Mouse (Mus musculus): ENCODE results near the gene Metrn.
A peak's percentile ranks its signal among the peaks of the same experiment; 100 is the strongest.

Metrn gene

DNA sequence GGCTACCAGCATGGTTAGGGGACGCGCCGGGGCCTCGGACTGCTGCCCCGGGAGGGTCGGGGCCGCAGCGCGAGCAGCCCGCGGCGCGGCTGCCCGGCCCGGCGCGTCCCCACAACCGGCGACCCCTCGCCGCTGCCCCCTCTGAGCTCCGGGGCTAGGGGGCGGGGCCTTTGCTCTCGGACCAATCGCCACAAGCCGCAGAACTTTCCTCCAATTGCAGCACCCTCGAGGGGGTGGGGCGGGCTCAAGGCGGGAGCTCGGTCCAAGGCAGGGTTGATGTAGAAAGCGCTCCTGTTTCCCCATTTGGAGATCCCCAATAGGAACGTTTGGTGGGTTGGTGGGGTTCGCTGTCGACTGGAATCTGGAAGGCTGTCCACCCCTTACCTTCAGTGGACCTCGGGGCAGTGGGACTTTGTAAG lies at the start of gene Metrn:
TSS of gene Metrn (minus strand) at position 186 of the 419 bp plus-strand sequence.
- peak; percentile 77 for DNase-seq

DNA sequence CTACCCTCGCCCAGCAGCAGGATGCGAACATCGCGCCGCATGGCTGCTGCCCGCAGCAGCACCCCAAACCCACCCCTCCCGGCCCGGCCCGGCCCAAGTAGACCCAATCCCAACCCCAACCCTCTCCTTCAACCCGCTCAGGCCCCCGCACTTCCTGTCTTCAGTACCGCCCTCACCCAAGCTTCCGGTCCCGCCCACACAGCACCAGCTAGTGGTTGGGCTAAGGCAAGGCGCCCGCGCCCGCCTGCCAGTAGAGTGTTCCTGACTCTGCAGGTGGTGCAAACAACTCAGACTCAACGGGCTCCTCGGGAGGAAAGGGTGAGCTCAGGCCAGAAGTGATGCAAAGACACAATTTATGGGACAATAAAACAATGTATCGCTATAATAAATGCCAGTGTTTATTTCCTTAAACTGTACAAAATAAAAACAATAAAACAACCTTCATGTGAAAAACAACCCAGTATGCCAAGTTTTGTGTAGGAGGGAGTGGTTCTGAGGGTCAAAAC lies 47.5 kb upstream of the Metrn start, which contains the start of gene Rhot2:
TSS of gene Rhot2 (minus strand) at position 456 of the 506 bp plus-strand sequence.
- DNase-seq: peak; percentile 94

DNA sequence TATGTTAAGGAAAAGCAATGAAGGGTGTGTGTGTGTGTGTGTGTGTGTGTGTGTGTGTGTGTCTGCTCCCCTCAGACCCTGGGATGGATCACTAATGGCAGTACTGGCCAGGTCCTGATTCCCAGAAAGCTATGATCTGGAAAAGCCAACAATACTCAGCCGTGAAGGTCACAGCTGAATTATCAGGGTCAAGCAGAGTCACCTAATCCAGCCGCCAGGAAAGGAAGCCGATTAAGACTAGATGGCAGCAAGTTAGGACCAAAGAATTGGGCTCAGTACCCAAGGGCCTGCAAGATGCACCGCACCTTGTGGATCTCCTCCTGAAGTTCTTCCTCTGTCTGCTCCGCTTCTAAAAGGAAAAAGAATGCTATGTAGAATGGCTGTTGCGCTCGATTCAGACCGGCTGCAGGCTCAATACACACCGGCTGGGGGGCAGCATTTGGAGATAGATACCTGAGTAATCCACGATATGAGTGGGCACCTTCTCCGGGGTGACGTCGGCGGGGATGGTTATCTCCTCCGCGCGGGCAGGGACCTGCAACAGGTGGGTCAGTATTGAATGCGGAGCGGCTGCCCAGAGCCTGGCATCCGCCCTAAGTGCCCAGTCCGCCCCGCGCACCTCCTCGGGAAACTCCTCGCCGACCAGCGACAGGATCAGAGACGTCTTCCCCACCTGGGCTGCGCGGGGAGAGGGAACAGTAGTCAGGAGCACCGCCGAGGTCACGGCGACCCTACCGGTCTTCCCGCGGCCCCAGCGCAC lies 46.9 kb upstream of the Metrn start:
- DNase-seq: no peak

DNA sequence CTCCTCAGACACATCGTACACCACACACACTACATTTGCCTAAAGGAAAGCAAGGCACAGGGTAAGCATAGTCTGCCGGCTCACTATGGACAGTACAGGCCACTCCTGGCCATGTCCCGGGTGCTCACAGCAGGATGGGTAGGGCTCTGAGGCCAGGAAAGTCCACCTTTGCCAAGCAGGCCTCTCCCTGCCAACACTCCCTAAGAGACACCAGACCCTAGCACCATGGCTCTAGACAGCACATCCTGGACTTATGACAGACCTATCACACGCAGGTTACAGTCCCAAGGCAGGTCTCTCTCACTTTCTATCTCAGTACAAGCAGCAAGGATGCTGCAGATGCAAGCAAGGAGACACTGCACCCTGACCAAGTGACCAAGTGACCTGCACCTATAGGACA lies 46.2 kb upstream of the Metrn start:
- no peak for DNase-seq

GRCm38 (mm10) chr17:25842509-25842908 lies 45.6 kb upstream of the Metrn start:
- no peak for DNase-seq

DNA sequence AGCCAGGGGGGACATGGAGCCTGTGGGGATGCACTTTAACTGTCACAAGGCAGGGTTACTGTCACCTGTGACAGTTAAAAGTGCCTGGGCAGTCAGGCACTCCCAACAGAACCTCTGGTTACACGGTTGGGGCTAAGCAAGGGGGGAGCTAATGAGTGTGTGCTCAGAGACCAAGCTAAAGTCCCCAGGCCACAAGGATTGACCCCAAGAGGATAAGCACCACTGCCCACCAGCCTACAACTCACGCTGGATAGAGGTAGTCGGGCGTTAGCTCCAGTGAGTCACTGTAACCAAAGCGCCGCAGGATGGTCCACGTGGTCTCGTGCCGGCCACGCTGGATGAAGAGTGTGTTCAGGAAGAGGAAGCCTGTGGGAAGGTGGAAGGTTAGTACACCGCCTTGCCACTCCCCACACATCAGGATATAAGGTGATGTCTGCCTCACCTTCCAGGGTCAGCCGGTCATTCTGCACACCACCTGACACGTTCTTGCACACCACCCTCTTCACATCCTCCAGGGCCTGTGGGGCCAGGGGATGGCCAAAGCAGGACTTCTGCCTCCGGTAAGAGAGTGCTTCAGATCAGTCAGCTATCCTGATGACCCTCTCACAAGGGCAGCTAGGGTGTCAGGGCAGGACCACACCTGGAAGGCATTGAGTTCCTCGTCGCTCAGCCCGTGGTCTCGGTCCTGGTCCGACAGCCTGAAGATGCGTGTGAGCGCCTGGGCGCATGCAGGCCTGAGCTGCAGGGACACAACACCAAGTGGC lies 44.4 kb upstream of the Metrn start, which contains the start of gene Gm20683:
TSS of gene Gm20683 (minus strand) at position 647 of the 764 bp plus-strand sequence.
- no peak for DNase-seq

GRCm38 (mm10) chr17:25840519-25840918 lies 43.6 kb upstream of the Metrn start:
- no peak for DNase-seq

DNA sequence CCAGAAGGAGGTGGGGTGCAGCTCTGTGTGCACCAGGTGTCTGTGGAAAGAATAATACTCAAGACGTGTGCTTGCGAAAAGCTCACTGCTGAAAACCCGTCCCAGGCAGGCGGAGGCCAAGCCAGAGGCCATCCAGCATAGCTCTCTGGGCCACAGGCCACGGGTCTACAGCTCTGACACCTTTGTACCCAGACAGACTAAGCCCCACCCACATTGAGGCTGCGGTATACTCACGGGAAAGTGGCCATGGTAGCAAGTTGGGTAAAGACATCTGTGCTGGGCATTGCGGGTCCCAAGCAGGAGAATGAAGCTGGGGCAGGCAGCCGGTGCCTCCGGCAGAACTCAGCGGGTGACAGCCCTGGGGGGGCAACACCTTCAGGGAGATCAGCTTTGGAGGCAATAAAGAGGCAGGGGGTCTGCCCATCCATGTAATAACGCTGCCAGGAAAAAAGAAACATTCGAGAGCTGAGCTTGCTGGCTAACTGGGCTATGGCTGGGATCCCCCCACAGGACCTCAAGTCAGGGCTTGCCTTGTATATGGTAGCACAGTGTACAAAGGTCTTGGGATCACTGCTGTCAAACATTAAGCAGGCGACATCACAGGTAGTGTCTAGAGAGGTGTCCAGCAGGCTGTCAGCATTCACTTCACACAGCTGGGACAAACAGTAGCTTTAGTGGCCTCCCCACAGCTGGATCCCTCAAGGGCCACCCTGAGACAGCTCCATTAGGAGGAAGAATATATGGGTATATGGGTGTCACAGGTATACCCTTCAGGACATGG lies 42.7 kb upstream of the Metrn start:
- no peak for DNase-seq

GRCm38 (mm10) chr17:25838904-25839303 lies 42.0 kb upstream of the Metrn start:
- no peak for DNase-seq

DNA sequence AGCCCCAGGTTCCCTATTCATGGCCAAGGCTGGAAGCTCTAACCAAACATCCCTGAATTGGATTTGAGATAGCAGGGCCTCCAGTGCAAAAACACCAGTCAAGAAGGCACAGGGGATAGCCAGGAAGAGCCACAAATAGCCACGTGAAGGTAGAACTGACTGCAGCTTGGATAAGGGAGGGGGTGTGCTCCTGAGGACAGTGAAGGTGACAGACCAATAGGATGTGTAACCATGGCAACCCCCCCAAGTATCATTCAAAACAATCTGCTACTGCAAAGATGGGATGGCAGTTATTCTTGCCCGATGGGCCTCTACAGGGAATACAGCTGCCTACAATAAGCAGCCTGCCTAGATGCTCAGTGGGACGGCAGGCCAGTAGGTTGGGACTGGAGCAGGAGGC lies 40.6 kb upstream of the Metrn start:
- no peak for DNase-seq

GRCm38 (mm10) chr17:25837076-25837410 lies 40.1 kb upstream of the Metrn start, which contains the start of gene Rhbdl1:
Gene Rhbdl1, minus strand, starts transcription at chr17:25837295.
- peak; percentile 87 for DNase-seq

- no peak for DNase-seq
These were observed 39.6 kb upstream of the Metrn start for GRCm38 (mm10) chr17:25836397-25837075.

GRCm38 (mm10) chr17:25835816-25836215 lies 38.9 kb upstream of the Metrn start:
- no peak for DNase-seq

GRCm38 (mm10) chr17:25835301-25835700 lies 38.4 kb upstream of the Metrn start:
- no peak for DNase-seq

DNA sequence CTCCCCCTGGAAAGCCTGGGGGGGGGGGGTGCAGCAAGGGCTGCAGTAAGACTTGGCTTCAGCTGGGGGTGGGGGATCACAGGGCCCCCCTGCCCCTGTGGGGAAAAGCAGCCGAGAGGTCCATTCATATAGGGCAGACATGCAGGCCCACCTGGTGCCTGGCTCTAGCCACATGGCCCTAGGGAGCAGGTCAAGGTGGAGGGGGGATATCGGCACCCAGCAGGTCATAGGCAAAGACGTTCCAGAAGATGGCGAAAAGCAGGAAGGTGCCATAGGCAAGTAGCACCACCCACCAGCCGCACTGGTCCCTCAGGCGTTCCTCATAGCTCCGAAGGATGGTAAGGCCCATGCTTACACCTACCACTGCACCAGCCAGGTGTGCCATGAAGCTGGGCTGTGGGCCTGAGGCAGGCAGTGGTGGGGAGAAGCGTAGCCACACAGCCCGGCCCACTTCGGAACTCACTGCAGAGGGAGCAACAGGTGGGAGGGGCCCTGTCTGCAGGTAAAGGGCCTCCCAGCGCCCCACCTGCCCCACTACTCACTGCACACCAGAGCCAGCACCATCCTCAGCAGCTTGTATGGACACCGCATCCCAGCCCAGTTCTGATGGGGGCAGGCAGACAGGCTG lies 37.8 kb upstream of the Metrn start:
- DNase-seq: no peak

- DNase-seq: no peak
These were observed 37.1 kb upstream of the Metrn start for GRCm38 (mm10) chr17:25833961-25834594.

DNA sequence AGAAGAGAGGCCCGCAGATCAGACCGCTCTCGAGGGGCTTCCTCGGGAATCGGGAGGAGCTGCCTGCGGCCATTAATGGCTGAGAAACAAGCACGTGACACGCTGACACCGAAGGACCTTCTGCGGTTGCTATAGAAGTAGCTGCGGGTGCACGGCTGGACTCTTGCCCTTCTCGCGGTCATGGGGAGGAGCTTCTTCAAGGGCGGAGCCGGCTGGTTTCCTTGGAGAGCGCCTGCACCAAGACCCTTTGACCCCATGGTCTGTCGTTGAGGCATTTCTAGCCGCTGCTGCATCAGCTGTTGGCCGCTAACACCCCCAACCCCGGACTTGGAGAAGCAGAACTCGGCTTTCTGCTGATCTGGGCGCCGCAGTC lies 36.3 kb upstream of the Metrn start, which contains the start of gene Stub1:
TSS of gene Stub1 (minus strand) at position 114 of the 373 bp plus-strand sequence.
- DNase-seq: no peak

GRCm38 (mm10) chr17:25832436-25833290 lies 35.7 kb upstream of the Metrn start:
- DNase-seq: peak; percentile 98

GRCm38 (mm10) chr17:25831451-25832281 lies 34.7 kb upstream of the Metrn start:
- no peak for DNase-seq

Data from right cerebral cortex, postnatal 25 days (tissue).